Mouse (Mus musculus) bone marrow, adult 2 months (tissue): Measurements from ENCODE around the gene Sept10.

Experiments used
- CTCF ChIP-seq: fragments of 200-500 bp; IDR thresholded peaks from 2 replicates; pipeline ENCODE4 v1.5.1; 2011; ENCODE audit warnings: low read length, control low read depth; ENCODE audit not compliant: control insufficient read depth, insufficient read depth
- POLR2A ChIP-seq: fragments of 200-500 bp; IDR thresholded peaks from 2 replicates; pipeline ENCODE4 v1.6.1; 2011; ENCODE audit warnings: low read depth, mild to moderate bottlenecking, control low read depth, low read length, borderline replicate concordance; ENCODE audit not compliant: control insufficient read depth

- TF ChIP-seq POLR2A (no peak), CTCF (no peak)
These were observed 27.9 kb upstream of the Sept10 start for GRCm38 (mm10) chr10:59249531-59249930.
